In the genomic region with DNA sequence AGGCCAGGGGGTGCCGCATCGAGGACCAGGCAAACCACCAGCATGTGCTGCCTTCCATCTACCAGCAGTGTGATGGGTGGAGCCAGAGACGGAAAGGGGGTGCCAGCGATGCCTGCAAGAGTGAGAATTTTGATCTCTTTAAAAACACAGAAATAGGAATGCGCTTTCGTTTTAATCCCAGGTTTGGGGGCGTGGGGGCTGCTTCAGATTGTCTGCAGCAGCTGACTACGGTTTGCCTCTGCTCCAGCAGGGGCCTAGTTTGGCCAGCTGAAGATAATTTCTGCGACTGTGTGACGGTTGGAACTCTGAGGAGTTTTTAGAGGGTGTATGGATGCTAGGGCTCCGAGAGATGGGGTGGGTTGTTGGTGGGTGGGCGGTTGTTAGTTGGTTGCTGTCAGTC, we compare ENCODE assay signal across 29 mouse cellular contexts. TPM values are rescaled to one million over a fixed set of nuclear protein-coding genes. Genes with fewer than 3 reads are reported as not detected.
"Had no signal": no experiment of that assay in that cellular context is flagged by ENCODE, and none has a peak within 500 bp of the region (broad histone marks: within the 10 kb centered on the region; RNA-seq: fewer than 3 reads in every experiment).

No protein-coding gene starts in this region.

- H3K4me3 ChIP-seq: gastrocnemius, adult 2 months; heart, embryonic 10.5 days; heart, embryonic 12.5 days; hindbrain, embryonic 10.5 days; hindbrain, embryonic 12.5 days; intestine, embryonic 15.5 days; limb, embryonic 10.5 days; limb, embryonic 12.5 days; liver, embryonic 13.5 days had no signal

- H3K27me3 ChIP-seq: hindbrain, embryonic 12.5 days; intestine, embryonic 15.5 days; limb, embryonic 12.5 days had no signal

- H3K4me1 ChIP-seq: heart, embryonic 12.5 days; hindbrain, embryonic 12.5 days; intestine, embryonic 15.5 days; liver, embryonic 13.5 days had no signal

- H3K36me3 ChIP-seq: heart, embryonic 10.5 days; heart, embryonic 12.5 days; hindbrain, embryonic 10.5 days; hindbrain, embryonic 12.5 days; intestine, embryonic 15.5 days; limb, embryonic 10.5 days; limb, embryonic 12.5 days; liver, embryonic 13.5 days had no signal

- H3K27ac ChIP-seq: gastrocnemius, adult 2 months; heart, embryonic 10.5 days; hindbrain, embryonic 10.5 days; hindbrain, embryonic 12.5 days; hindbrain, embryonic 14.5 days; intestine, embryonic 15.5 days; limb, embryonic 10.5 days; limb, embryonic 12.5 days; liver, embryonic 13.5 days had no signal

- H3K9me3 ChIP-seq: heart, embryonic 10.5 days; hindbrain, embryonic 12.5 days; intestine, embryonic 15.5 days; limb, embryonic 10.5 days; limb, embryonic 12.5 days; liver, embryonic 13.5 days had no signal

- ATAC-seq: hindbrain, embryonic 16.5 days; inflammation-experienced regulatory T-cells, adult 6 months; intestine, embryonic 15.5 days; intestine, postnatal 0 days had no signal

- DNase-seq: gastrocnemius, adult 2 months; gastrocnemius, postnatal 10 days; gastrocnemius, postnatal 25 days; heart, adult 18-20 months; heart, postnatal 10 days; heart, postnatal 4 days; kidney, adult 18-20 months; kidney, adult 8-10 months; kidney, postnatal 10 days; kidney, postnatal 4 days; layer of hippocampus, adult 9-11 months; liver; liver, embryonic 13.5 days had no signal

RNA-seq across cellular contexts. Expression of a gene that starts 4.8 kb away (rescaled TPM):
- total RNA-seq: gastrocnemius, adult 2 months; gastrocnemius, postnatal 25 days; gastrocnemius, postnatal 4 days; granulocyte monocyte progenitor cell, adult 5-6 weeks; heart, adult 18-20 months; heart, adult 8-10 months; heart, postnatal 10 days; heart, postnatal 25 days; heart, postnatal 4 days; left cerebral cortex, postnatal 14 days had no signal
- polyA plus RNA-seq: hindbrain, embryonic 16.5 days had no signal

RNA-seq across cellular contexts. Expression of a gene that starts 29.8 kb away (rescaled TPM):
- total RNA-seq: granulocyte monocyte progenitor cell, adult 5-6 weeks had no signal
